ENCODE assay signal across 13 mouse cellular contexts in the genomic region with DNA sequence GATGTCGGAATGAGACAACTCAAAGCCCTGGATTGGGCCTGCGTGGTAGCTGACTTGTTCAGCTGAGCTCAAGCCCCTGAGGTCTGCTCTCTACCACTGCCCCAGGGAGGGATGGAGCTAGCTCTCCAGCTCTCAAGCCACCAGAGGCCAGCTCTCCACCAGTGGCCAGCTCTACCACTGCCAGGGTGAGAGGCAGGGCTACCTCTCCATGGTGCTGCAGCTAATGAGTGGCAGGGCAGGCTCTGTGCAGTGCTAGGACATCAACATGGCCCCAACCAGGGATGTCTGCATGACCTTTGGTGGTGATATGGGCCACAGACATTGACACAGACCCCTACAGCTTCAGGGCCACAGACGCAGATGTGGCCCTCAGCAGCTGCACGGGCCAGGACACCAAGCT.
"Had no signal": no experiment of that assay in that cellular context is flagged by ENCODE, and none has a peak within 500 bp of the region (broad histone marks: within the 10 kb centered on the region; RNA-seq: fewer than 3 reads in every experiment).

No protein-coding gene starts in this region.

- H3K4me3 ChIP-seq: layer of hippocampus, adult 2 months; limb, embryonic 13.5 days; neural tube, embryonic 13.5 days had no signal

- H3K4me2 ChIP-seq: limb, embryonic 13.5 days; neural tube, embryonic 13.5 days had no signal

- H3K36me3 ChIP-seq: limb, embryonic 13.5 days; neural tube, embryonic 13.5 days had no signal

- H3K9me3 ChIP-seq: limb, embryonic 13.5 days; neural tube, embryonic 13.5 days had no signal

- H3K27me3 ChIP-seq: limb, embryonic 13.5 days; neural tube, embryonic 13.5 days had no signal

- H3K4me1 ChIP-seq: limb, embryonic 13.5 days had no signal

- DNase-seq: kidney, adult 18-20 months; kidney, postnatal 10 days; kidney, postnatal 4 days; lung, adult 18-20 months; retina, postnatal 1 day; right cerebral cortex, postnatal 4 days; spleen, adult 18-20 months; thymus, adult 2 months; thymus, postnatal 25 days had no signal

- H3K27ac ChIP-seq: layer of hippocampus, adult 2 months; limb, embryonic 13.5 days; liver, embryonic 14.5 days; neural tube, embryonic 13.5 days had no signal

- H3K9ac ChIP-seq: limb, embryonic 13.5 days; liver, embryonic 14.5 days; neural tube, embryonic 13.5 days had no signal
